Mouse (Mus musculus) inflammation-experienced regulatory T-cells, adult 16 weeks (primary cell): Measurements from ENCODE around the gene Olfr860. TPM values are rescaled to one million over a fixed set of nuclear protein-coding genes. Genes with fewer than 3 reads are reported as not detected.

ENCODE experiments used
- polyA plus RNA-seq: library from polyadenylated mRNA; unstranded; fragments of 100-300 nt; shearing (Covaris generic); gene quantifications from one replicate; pipeline ENCODE4 v1.2.1, GENCODE M21; 2017

Gene Olfr860
- polyA plus RNA-seq = not detected

GRCm38 (mm10) chr9:19849647-19850046 is at the start of gene Olfr860:
TSS of gene Olfr860 (minus strand) at chr9:19849747.

GRCm38 (mm10) chr9:19887904-19888303 is 38.4 kb upstream of the Olfr860 start, which contains the start of gene Olfr862:
TSS of gene Olfr862 (minus strand) at chr9:19888004.

GRCm38 (mm10) chr9:19804606-19805005 is 44.9 kb downstream of the Olfr860 start, which contains the start of gene Olfr859:
TSS of gene Olfr859 (plus strand) at chr9:19804906.

Other genes with a start within 250 kb of the Olfr860 start
- gene Zfp317, start 227.6 kb downstream of the Olfr860 start, polyA plus RNA-seq = 43.0 TPM
- not detected for gene Olfr857, start 140.3 kb downstream of the Olfr860 start, polyA plus RNA-seq
- gene Olfr58, start 69.5 kb downstream of the Olfr860 start, polyA plus RNA-seq = not detected
- gene Olfr859, start 44.8 kb downstream of the Olfr860 start, polyA plus RNA-seq = not detected
- not detected for gene Olfr862, start 38.3 kb upstream of the Olfr860 start, polyA plus RNA-seq
- gene Olfr77, start 67.1 kb upstream of the Olfr860 start, polyA plus RNA-seq = 0.79 TPM
- not detected for gene Olfr866, start 178.3 kb upstream of the Olfr860 start, polyA plus RNA-seq
- not detected for gene Olfr867, start 207.8 kb upstream of the Olfr860 start, polyA plus RNA-seq
- gene Olfr868, start 248.9 kb upstream of the Olfr860 start, polyA plus RNA-seq = not detected